In the genomic region with DNA sequence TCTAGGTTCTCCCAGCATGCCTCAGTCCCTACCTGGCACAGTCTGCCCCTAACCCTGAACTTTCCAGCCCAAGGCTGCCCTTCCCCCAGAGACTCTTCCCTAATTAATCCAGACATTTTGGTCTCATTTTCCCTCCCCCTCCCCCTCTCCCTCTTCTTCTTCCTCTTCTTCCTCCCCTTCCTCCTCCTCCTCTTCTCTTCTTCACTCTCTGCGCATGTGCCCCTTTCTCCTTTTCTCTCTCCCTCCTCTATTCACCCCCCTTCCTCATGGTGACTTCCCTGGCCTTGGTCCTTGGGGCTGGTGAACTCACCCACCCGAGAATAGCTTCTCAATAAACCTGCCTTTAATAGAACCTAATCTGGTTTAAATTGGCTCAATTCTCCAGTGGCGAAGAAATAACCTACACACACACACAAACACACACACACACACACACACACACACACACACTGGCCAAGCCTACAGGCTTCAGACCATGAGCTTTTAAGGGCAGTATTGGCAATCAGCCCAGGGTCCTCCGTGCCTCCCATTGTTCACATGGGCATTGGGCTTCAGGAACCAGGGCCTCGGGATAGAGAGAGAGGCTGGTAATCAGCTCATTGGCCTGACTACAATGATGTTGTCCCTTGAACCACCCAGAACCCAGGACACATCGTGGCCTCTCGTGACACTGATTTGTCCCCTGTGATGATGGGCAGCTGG, we compare ENCODE assay signal across 11 mouse cellular contexts.
DNase-seq lines count a peak whose midpoint lies in the region; ATAC-seq and TF ChIP-seq lines count a peak whose summit lies in the region.
"Had no signal": no experiment of that assay in that cellular context is flagged by ENCODE, and none has a peak within 500 bp of the region (broad histone marks: within the 10 kb centered on the region; RNA-seq: fewer than 3 reads in every experiment).

No protein-coding gene starts in this region.

- no peak for TF ChIP-seq POLR2A in lung, adult 2 months (IDR thresholded peaks at IDR 0.05; ENCODE audit: borderline replicate concordance, extremely low read depth, low read depth, low read length)
- TF ChIP-seq POLR2A in thymus, adult 2 months (IDR thresholded peaks at IDR 0.05; ENCODE audit: control insufficient read depth, extremely low read depth, insufficient read depth, low read length, poor library complexity), result no peak

- no peak overlapping the region for H3K27ac ChIP-seq in lung, postnatal 0 days (ENCODE audit: low read length)
- H3K27ac ChIP-seq in forebrain, embryonic 13.5 days, result peak overlapping the region; percentile 80
- peak overlapping the region; percentile 10; the same call in 1 of the 2 replicates for H3K27ac ChIP-seq in hindbrain, embryonic 15.5 days (replicated peaks)
- H3K27ac ChIP-seq in midbrain, embryonic 15.5 days, result peak overlapping the region; percentile 35
- no peak overlapping the region for H3K27ac ChIP-seq in thymus, adult 2 months (ENCODE audit: control insufficient read depth, insufficient read depth, low read length)
- H3K27ac ChIP-seq: embryonic facial prominence, embryonic 15.5 days had no signal

- H3K9me3 ChIP-seq in lung, postnatal 0 days (ENCODE audit: low read length), result no peaks in the 10 kb centered on the region
- no peaks in the 10 kb centered on the region for H3K9me3 ChIP-seq in forebrain, embryonic 13.5 days (replicated peaks)
- H3K9me3 ChIP-seq in hindbrain, embryonic 15.5 days, result no peaks in the 10 kb centered on the region
- H3K9me3 ChIP-seq in midbrain, embryonic 15.5 days, result no peaks in the 10 kb centered on the region
- H3K9me3 ChIP-seq: embryonic facial prominence, embryonic 15.5 days had no signal

- no peaks in the 10 kb centered on the region for H3K4me1 ChIP-seq in lung, postnatal 0 days (ENCODE audit: insufficient read depth, low read depth, low read length)
- H3K4me1 ChIP-seq in lung, adult 2 months (ENCODE audit: control insufficient read depth, insufficient read depth, low read length), result no peaks in the 10 kb centered on the region
- peaks cover 90% of the 10 kb centered on the region for H3K4me1 ChIP-seq in forebrain, embryonic 13.5 days
- H3K4me1 ChIP-seq in hindbrain, embryonic 15.5 days (replicated peaks), result peaks cover 66% of the 10 kb centered on the region
- H3K4me1 ChIP-seq in midbrain, embryonic 15.5 days, result peaks cover 70% of the 10 kb centered on the region
- peaks cover 18% of the 10 kb centered on the region for H3K4me1 ChIP-seq in thymus, adult 2 months (replicated peaks; ENCODE audit: control insufficient read depth, insufficient read depth, low read length)

- no peak overlapping the region for H3K4me3 ChIP-seq in lung, postnatal 0 days (ENCODE audit: low read depth, low read length)
- H3K4me3 ChIP-seq in lung, adult 2 months (replicated peaks; ENCODE audit: extremely low read depth, low read depth, low read length), result no peak overlapping the region
- H3K4me3 ChIP-seq in forebrain, embryonic 13.5 days, result no peak overlapping the region
- no peak overlapping the region for H3K4me3 ChIP-seq in hindbrain, embryonic 15.5 days
- no peak overlapping the region for H3K4me3 ChIP-seq in midbrain, embryonic 15.5 days
- no peak overlapping the region for H3K4me3 ChIP-seq in thymus, adult 2 months (ENCODE audit: control insufficient read depth, insufficient read depth, low read length)
- H3K4me3 ChIP-seq: embryonic facial prominence, embryonic 15.5 days had no signal

- H3K27me3 ChIP-seq in lung, postnatal 0 days (replicated peaks; ENCODE audit: insufficient read depth, low read length), result no peaks in the 10 kb centered on the region
- no peaks in the 10 kb centered on the region for H3K27me3 ChIP-seq in forebrain, embryonic 13.5 days
- H3K27me3 ChIP-seq in hindbrain, embryonic 15.5 days, result no peaks in the 10 kb centered on the region; the same call in 1 of the 2 replicates
- no peaks in the 10 kb centered on the region for H3K27me3 ChIP-seq in midbrain, embryonic 15.5 days (replicated peaks)
- no peaks in the 10 kb centered on the region for H3K27me3 ChIP-seq in thymus, adult 2 months (ENCODE audit: control insufficient read depth, insufficient read depth, low read length)
- H3K27me3 ChIP-seq: embryonic facial prominence, embryonic 15.5 days had no signal

- no peak for TF ChIP-seq CTCF in lung, postnatal 0 days (IDR thresholded peaks at IDR 0.05)
- no peak for TF ChIP-seq CTCF in lung, adult 2 months (IDR thresholded peaks at IDR 0.05; ENCODE audit: insufficient read depth, low read length)
- no peak for TF ChIP-seq CTCF in thymus, adult 2 months (IDR thresholded peaks at IDR 0.05; ENCODE audit: borderline replicate concordance, control insufficient read depth, extremely low read depth, insufficient read depth, low read length, poor library complexity)

- DNase-seq in lung, postnatal 0 days (ENCODE audit: low spot score), result no peak
- no peak for DNase-seq in lung, adult 2 months
- no peak for DNase-seq in spleen, postnatal 14 days (ENCODE audit: low spot score in 2 of 2)
- no peak for DNase-seq in thymus, adult 2 months
- DNase-seq: cerebellum, adult 8-10 months; gastrocnemius, postnatal 25 days; right cerebral cortex, postnatal 25 days had no signal

- 49% methylated on average over 7 of the region's 7 CpGs for WGBS in lung, postnatal 0 days
- 50% methylated on average over 7 of the region's 7 CpGs for WGBS in lung, adult 2 months
- 18% methylated on average over 7 of the region's 7 CpGs for WGBS in forebrain, embryonic 13.5 days
- WGBS in hindbrain, embryonic 15.5 days, result 35% methylated on average over 7 of the region's 7 CpGs
- WGBS in midbrain, embryonic 15.5 days, result 42% methylated on average over 7 of the region's 7 CpGs
- 59% methylated on average over 7 of the region's 7 CpGs for WGBS in thymus, adult 2 months

- no peak overlapping the region for H3K4me2 ChIP-seq in lung, postnatal 0 days (replicated peaks; ENCODE audit: low read depth, low read length)
- no peak overlapping the region for H3K4me2 ChIP-seq in forebrain, embryonic 13.5 days
- H3K4me2 ChIP-seq in hindbrain, embryonic 15.5 days, result no peak overlapping the region
- no peak overlapping the region for H3K4me2 ChIP-seq in midbrain, embryonic 15.5 days
- H3K4me2 ChIP-seq: embryonic facial prominence, embryonic 15.5 days had no signal

- TF ChIP-seq EP300 in lung, postnatal 0 days (IDR thresholded peaks at IDR 0.05), result no peak

- H3K9ac ChIP-seq in lung, postnatal 0 days (replicated peaks; ENCODE audit: low read depth), result no peak overlapping the region
- H3K9ac ChIP-seq in forebrain, embryonic 13.5 days, result peak overlapping the region; percentile 12; the same call in 1 of the 2 replicates
- no peak overlapping the region for H3K9ac ChIP-seq in hindbrain, embryonic 15.5 days
- H3K9ac ChIP-seq in midbrain, embryonic 15.5 days, result no peak overlapping the region
- H3K9ac ChIP-seq: embryonic facial prominence, embryonic 15.5 days had no signal

- H3K36me3 ChIP-seq in lung, postnatal 0 days (ENCODE audit: insufficient read depth, low read length), result no peaks in the 10 kb centered on the region
- no peaks in the 10 kb centered on the region for H3K36me3 ChIP-seq in forebrain, embryonic 13.5 days (ENCODE audit: poor library complexity, severe bottlenecking)
- no peaks in the 10 kb centered on the region for H3K36me3 ChIP-seq in hindbrain, embryonic 15.5 days
- no peaks in the 10 kb centered on the region for H3K36me3 ChIP-seq in midbrain, embryonic 15.5 days (replicated peaks)
- H3K36me3 ChIP-seq in thymus, adult 2 months (ENCODE audit: control insufficient read depth, insufficient read depth, low read length), result no peaks in the 10 kb centered on the region
- H3K36me3 ChIP-seq: embryonic facial prominence, embryonic 15.5 days had no signal

- 0 out of 2 replicates have a peak, but pooled peaks have one; percentile 14 for ATAC-seq in lung, postnatal 0 days
- no peak for ATAC-seq in forebrain, embryonic 13.5 days
- no peak for ATAC-seq in hindbrain, embryonic 15.5 days (ENCODE audit: low FRiP score, low read depth)
- no peak for ATAC-seq in midbrain, embryonic 15.5 days (replicated peaks)

Comparison
In these comparisons a context has a peak if more than half of its experiments do, and no peak if none do; other contexts are left out.
1. H3K27ac ChIP-seq: peak in forebrain, embryonic 13.5 days (single experiment), hindbrain, embryonic 15.5 days (single experiment) and midbrain, embryonic 15.5 days (single experiment); none in lung, postnatal 0 days (single experiment) and thymus, adult 2 months (single experiment).